Mouse (Mus musculus) midbrain, embryonic 13.5 days (tissue): Measurements from ENCODE around the gene Bhlhe41. TPM values are rescaled to one million over a fixed set of nuclear protein-coding genes. Genes with fewer than 3 reads are reported as not detected.

Experiments used
- ATAC-seq: fragments of 200-750 bp; cut with Nextera tagmentation; 2 replicates; pipeline ENCODE4 v1.8.0; 2017; ENCODE audit warnings: mild to moderate bottlenecking, moderate TSS enrichment, moderate library complexity
- H3K27ac ChIP-seq: fragments of 300-500 bp; sonication (generic); 2 replicates; pipeline ENCODE4 v1.5.1; 2015; ENCODE audit warnings: inconsistent platforms, mild to moderate bottlenecking, moderate library complexity
- H3K27me3 ChIP-seq: fragments of 300-500 bp; sonication (generic); 2 replicates; pipeline ENCODE4 v1.6.1; 2015; ENCODE audit warnings: mild to moderate bottlenecking, inconsistent platforms
- H3K36me3 ChIP-seq: fragments of 300-500 bp; sonication (generic); 2 replicates; pipeline ENCODE4 v1.6.1; 2015; ENCODE audit warnings: mild to moderate bottlenecking, inconsistent platforms
- H3K4me1 ChIP-seq: fragments of 300-500 bp; sonication (generic); replicated peaks from 2 replicates; pipeline ENCODE4 v1.6.1; 2015; ENCODE audit warnings: inconsistent platforms
- H3K4me2 ChIP-seq: fragments of 300-500 bp; sonication (generic); replicated peaks from 2 replicates; pipeline ENCODE4 v1.6.1; 2015; ENCODE audit warnings: moderate library complexity, mild to moderate bottlenecking, inconsistent platforms
- H3K4me3 ChIP-seq: fragments of 300-500 bp; sonication (generic); replicated peaks from 2 replicates; pipeline ENCODE4 v1.5.1; 2015; ENCODE audit warnings: mild to moderate bottlenecking, inconsistent platforms
- H3K9ac ChIP-seq: fragments of 300-500 bp; sonication (generic); replicated peaks from 2 replicates; pipeline ENCODE4 v1.6.1; 2015; ENCODE audit warnings: mild to moderate bottlenecking, inconsistent platforms
- H3K9me3 ChIP-seq: fragments of 300-500 bp; sonication (generic); 2 replicates; pipeline ENCODE4 v1.6.1; 2016; ENCODE audit warnings: mild to moderate bottlenecking, inconsistent platforms
- WGBS: fragments of 180-500 bp; shearing (Covaris S2); methylation state at CpG from one replicate; pipeline ENCODE4 v1.1.7; 2015; 5-methylcytosine and 5-hydroxymethylcytosine counted together
- polyA plus RNA-seq: library from polyadenylated mRNA; unstranded; fragments of >200 nt; fragmentation: Nextera tagmentation; extraction: Ambion mirVana; gene quantifications from 2 replicates; pipeline ENCODE4 v1.2.1, GENCODE M21; 2015

Bhlhe41 gene
- polyA plus RNA-seq, 1 experiment from 2014 or later: 3.9 TPM

DNA sequence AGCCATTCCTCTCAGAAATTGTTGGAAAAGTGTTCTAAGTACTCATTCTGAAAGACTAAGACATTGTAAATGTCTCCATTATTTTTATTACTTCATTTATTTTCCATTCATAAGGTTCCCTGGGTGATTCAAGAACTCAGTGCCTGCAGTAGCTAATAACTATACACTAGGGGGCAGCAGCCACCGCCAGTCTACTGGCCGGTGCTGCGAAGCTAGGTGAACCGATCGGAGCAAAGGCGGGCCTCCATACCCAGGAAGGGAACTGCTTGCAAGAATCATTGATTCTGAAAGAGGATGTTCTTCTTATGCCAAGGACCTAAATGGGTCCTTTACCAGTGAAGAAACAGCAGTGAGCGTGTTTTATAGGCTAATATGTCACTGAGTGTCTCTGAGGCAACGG is 35.2 kb downstream of the Bhlhe41 start:
- no peaks in the 10 kb centered on the region for H3K9me3 ChIP-seq
- peaks cover 5% of the 10 kb centered on the region; the same call in 1 of the 2 replicates for H3K27me3 ChIP-seq
- H3K9ac ChIP-seq: no peak overlapping the region
- no peak overlapping the region for H3K4me3 ChIP-seq
- no peak overlapping the region for H3K4me2 ChIP-seq
- H3K4me1 ChIP-seq: no peaks in the 10 kb centered on the region
- H3K27ac ChIP-seq: no peak overlapping the region
- no peaks in the 10 kb centered on the region for H3K36me3 ChIP-seq
- peak; percentile 69 for ATAC-seq
- WGBS: 17% methylated on average over 8 of the region's 8 CpGs

DNA sequence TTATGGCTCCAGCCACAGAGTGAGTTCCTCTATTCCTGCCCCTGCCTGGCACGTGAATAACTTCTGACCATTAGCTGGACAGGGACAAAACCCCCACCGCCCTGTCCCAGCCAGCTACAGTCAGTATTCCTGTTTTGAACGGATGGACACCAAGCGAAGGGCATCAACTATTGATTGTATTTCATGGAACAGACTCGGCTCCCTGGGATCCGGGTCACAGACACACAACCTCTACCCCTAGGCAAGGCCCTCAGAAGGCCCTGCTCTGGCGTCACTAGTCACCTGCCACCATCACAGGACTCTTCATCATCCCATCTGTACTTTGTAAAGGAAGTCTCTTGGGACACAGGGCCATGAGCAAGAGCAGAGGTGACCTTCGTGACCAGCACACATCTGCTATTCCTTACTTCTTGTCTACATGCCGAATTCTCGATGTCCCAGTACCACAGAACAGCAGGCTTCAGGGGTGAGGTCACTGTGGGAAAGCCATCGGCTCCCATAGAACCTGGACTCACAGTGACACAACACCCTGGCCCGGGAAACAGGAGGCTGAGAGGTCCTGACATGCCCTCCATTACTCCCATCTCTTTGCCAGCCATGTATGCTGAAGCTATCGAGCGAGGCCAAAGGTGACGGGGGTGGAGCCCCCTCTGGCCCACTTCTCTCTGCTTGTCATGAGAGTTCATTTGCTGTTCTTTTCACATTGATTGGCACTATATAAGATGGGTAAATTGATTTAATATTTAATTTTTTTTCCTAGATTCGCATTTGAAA is 36.1 kb downstream of the Bhlhe41 start:
- H3K27ac ChIP-seq: no peak overlapping the region
- ATAC-seq: no peak
- H3K36me3 ChIP-seq: no peaks in the 10 kb centered on the region
- WGBS: 86% methylated on average over 16 of the region's 16 CpGs
- H3K9ac ChIP-seq: no peak overlapping the region
- no peaks in the 10 kb centered on the region for H3K4me1 ChIP-seq
- H3K27me3 ChIP-seq: peaks cover 5% of the 10 kb centered on the region; the same call in 1 of the 2 replicates
- no peaks in the 10 kb centered on the region for H3K9me3 ChIP-seq
- no peak overlapping the region for H3K4me3 ChIP-seq
- H3K4me2 ChIP-seq: no peak overlapping the region

DNA sequence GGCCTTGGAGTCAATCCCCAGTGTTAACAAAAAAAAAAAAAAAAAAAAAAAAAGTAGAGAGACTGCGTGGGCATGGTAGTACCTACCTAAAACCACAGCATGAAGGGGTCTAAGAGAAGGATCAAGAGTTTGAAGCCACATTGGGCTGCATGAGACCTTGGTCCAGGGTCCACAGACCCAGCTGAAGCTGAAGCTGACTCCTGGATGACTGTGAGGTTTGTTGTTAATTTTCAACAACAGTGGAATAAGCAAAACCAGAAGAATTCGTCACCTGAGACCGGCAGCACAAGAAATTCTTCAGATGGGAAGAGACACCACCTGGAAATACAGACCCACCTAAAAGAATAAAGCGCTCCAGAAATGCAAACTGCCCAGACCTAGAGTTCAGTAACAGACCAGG is 39.1 kb downstream of the Bhlhe41 start:
- H3K27me3 ChIP-seq: peaks cover 1% of the 10 kb centered on the region; the same call in 1 of the 2 replicates
- 95% methylated on average over 4 of the region's 4 CpGs for WGBS
- no peak overlapping the region for H3K4me2 ChIP-seq
- no peak overlapping the region for H3K9ac ChIP-seq
- H3K27ac ChIP-seq: no peak overlapping the region
- H3K4me1 ChIP-seq: peaks cover 6% of the 10 kb centered on the region; the same call in 1 of the 2 replicates
- no peaks in the 10 kb centered on the region for H3K9me3 ChIP-seq
- no peak for ATAC-seq
- no peak overlapping the region for H3K4me3 ChIP-seq
- no peaks in the 10 kb centered on the region for H3K36me3 ChIP-seq

DNA sequence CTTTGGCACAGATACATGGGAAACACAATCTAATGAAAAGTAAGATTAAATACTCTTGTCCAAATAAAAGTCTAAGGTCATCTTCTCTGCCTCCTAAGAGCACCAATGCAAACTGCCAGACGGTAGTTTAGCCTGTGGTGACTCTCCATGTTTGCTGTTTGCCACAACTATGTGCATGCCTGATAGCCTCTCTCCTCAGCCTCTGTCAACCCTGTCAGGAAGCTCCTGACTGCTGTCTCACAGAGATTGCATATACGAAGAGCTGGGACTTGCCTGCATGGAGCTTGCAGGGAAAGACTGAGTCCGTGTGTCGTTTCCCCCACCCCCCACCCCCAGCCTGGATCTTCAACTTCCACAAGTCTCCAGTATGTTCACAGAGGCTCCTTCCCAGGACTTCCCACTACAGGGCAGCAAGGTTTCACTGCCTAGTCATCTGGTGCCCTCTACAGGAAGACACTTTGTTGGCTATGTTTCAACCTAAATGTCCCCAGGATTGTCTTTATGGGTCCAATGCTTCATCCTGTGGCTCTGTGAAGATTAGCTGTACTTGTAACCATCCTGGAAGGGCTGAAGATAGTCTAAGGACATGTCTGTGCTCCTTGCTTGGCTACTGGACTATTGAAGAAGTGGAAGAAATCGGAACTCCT is 41.6 kb downstream of the Bhlhe41 start:
- Histone ChIP-seq H3K27ac (no peak overlapping the region), H3K4me2 (no peak overlapping the region), H3K4me1 (peaks cover 6% of the 10 kb centered on the region; the same call in 1 of the 2 replicates), H3K4me3 (no peak overlapping the region), H3K36me3 (no peaks in the 10 kb centered on the region), H3K27me3 (no peaks in the 10 kb centered on the region), H3K9me3 (no peaks in the 10 kb centered on the region), H3K9ac (no peak overlapping the region)
- WGBS: 57% methylated on average over 5 of the region's 5 CpGs
- no peak for ATAC-seq

DNA sequence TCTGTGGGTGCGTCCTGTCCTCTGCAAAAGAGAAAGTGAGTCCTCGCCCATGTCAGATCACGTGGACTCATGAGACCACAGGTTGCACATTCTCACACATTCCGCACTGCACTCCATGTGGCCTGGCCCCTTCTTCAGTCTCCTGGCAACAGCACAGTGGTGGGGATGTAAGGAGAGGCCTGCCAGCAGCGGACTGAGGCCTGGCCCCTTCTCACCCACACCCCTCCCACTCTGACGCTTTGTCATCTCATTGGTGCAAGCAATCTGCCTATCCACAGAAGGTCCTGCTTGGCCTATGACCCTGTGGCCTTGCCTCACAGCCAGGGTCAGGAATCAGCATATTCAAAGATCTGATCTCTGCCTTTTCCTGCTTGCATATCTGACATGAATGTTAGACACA is 42.3 kb downstream of the Bhlhe41 start:
- peaks cover 6% of the 10 kb centered on the region; the same call in 1 of the 2 replicates for H3K4me1 ChIP-seq
- H3K27ac ChIP-seq: no peak overlapping the region
- 16% methylated on average over 6 of the region's 6 CpGs for WGBS

DNA sequence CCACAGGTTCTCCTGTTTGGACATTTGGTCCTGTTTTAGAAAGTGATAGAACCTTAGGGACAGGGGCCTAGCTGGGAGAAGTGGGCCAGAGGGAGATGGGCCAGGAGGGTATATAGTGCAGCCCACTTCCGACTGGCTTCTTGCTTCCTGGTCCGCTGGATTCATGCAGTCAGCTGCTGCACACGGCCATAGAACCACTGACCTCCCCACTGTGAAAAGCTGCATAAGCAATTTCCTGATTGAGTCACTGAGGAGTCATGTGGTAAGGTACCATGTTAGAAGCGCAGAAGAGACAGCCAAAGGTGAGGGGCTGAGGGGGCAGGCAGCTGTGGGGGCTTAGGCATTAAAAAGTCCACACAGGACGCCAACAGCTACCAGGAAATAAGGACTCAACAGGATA is 43.1 kb downstream of the Bhlhe41 start:
- H3K27me3 ChIP-seq: no peaks in the 10 kb centered on the region
- WGBS: 67% methylated on average over 5 of the region's 5 CpGs
- no peaks in the 10 kb centered on the region for H3K9me3 ChIP-seq
- H3K4me2 ChIP-seq: no peak overlapping the region
- peaks cover 6% of the 10 kb centered on the region; the same call in 1 of the 2 replicates for H3K4me1 ChIP-seq
- no peak for ATAC-seq
- no peak overlapping the region for H3K9ac ChIP-seq
- no peaks in the 10 kb centered on the region for H3K36me3 ChIP-seq
- H3K4me3 ChIP-seq: no peak overlapping the region
- H3K27ac ChIP-seq: no peak overlapping the region

More for the DNA sequence above, 42.3 kb downstream of the Bhlhe41 start:
- Histone ChIP-seq H3K27me3 (no peaks in the 10 kb centered on the region), H3K9ac (no peak overlapping the region), H3K4me2 (no peak overlapping the region), H3K9me3 (no peaks in the 10 kb centered on the region), H3K4me3 (no peak overlapping the region), H3K36me3 (no peaks in the 10 kb centered on the region)
- peak; percentile 67; the same call in 1 of the 2 replicates for ATAC-seq

DNA sequence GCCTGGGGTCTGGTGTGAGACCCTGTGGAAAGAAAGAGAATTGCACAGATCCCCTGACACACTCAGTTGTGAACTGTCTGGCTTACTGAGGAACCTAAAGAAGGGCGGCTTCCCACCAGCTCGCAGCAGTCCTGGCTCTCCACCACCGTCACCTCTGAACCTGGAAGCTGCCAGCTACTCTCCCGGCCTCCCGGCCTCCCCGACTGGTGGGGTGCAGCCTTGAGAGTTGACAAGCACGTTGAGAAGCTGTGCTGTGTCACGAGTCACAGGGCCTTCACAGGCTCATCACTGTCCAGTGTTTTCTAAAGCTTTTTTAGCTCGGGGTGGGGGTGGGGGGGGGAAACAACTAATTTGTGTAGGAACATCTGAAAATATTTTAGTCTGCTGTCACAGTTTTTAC is 46.2 kb downstream of the Bhlhe41 start:
- H3K9me3 ChIP-seq: no peaks in the 10 kb centered on the region
- WGBS: 93% methylated on average over 9 of the region's 9 CpGs
- H3K27ac ChIP-seq: no peak overlapping the region
- ATAC-seq: no peak
- H3K9ac ChIP-seq: no peak overlapping the region
- H3K27me3 ChIP-seq: no peaks in the 10 kb centered on the region
- peaks cover 6% of the 10 kb centered on the region for H3K4me1 ChIP-seq
- H3K36me3 ChIP-seq: no peaks in the 10 kb centered on the region
- H3K4me2 ChIP-seq: no peak overlapping the region
- no peak overlapping the region for H3K4me3 ChIP-seq

DNA sequence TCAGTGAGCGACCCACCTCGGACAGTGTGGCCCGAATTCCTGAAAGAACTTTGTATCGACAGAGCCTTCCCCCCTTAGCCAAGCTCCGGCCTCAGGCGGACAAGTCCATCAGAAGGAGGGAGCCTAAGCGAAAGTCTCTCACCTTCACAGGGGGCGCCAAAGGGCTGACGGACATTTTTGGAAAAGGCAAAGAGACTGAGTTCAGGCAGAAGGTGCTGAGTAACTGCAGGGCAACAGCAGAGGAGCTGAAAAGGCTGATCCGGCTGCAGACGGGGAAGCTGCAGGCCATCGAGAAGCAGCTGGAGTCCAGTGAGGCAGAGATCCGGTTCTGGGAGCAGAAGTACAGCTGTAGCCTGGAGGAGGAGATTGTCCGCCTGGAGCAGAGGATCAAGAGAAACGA is 50.2 kb downstream of the Bhlhe41 start:
- Histone ChIP-seq H3K9ac (no peak overlapping the region; the same call in 1 of the 2 replicates), H3K27ac (no peak overlapping the region), H3K27me3 (no peaks in the 10 kb centered on the region), H3K4me1 (no peaks in the 10 kb centered on the region; the same call in 1 of the 2 replicates), H3K4me2 (no peak overlapping the region), H3K9me3 (no peaks in the 10 kb centered on the region), H3K36me3 (0 out of 2 replicates have a peak, but pooled peaks cover 4% of the 10 kb centered on the region), H3K4me3 (no peak overlapping the region)
- WGBS: 34% methylated on average over 15 of the region's 15 CpGs
- ATAC-seq: no peak

DNA sequence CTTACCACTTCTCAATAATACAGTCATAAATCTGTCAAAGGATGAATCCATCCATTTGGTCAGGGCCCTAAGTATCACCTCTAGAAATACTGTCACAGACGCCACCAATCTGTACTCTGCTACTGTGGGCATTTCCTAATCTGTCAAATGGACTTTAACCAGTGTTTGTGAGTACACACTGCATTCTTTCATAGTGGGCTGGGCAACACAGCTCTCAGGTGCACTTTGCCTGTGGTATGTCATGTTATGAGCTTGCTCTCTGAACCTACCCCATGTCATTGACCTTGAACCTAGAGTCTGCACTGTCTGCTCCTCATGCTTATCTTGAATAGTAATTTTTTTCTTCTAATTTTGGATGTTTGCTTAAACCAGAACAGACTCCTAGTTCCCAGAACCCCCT is 54.2 kb downstream of the Bhlhe41 start:
- WGBS: 94% methylated on average over 1 of the region's 1 CpGs
- Histone ChIP-seq H3K36me3 (0 out of 2 replicates have a peak, but pooled peaks cover 4% of the 10 kb centered on the region), H3K4me1 (no peaks in the 10 kb centered on the region; the same call in none of the 2 replicates), H3K27ac (no peak overlapping the region), H3K4me2 (no peak overlapping the region), H3K4me3 (no peak overlapping the region), H3K9me3 (no peaks in the 10 kb centered on the region), H3K9ac (no peak overlapping the region), H3K27me3 (no peaks in the 10 kb centered on the region)
- ATAC-seq: no peak

DNA sequence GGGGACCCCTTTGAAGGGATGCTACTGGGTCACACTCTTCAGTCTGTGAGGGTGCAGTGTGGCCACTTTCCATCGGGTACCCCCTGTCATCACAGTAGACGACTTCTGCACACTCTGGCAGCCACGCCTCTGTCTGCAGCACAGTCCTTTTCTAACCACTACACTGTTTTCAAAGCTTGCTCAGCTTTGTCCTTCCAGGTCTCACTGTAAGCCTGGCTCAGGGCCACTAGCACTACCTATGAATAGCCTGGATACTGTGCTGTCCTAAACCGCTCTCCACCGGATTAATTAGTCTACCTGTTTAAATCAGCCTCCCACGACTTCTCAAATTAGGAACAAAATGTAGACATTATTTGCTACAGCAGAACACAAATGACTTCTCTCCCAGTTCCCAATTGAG is 55.3 kb downstream of the Bhlhe41 start:
- Histone ChIP-seq H3K36me3 (0 out of 2 replicates have a peak, but pooled peaks cover 4% of the 10 kb centered on the region), H3K9me3 (no peaks in the 10 kb centered on the region), H3K27ac (no peak overlapping the region), H3K4me1 (no peaks in the 10 kb centered on the region; the same call in 1 of the 2 replicates), H3K4me3 (no peak overlapping the region), H3K9ac (no peak overlapping the region), H3K4me2 (no peak overlapping the region), H3K27me3 (no peaks in the 10 kb centered on the region)
- no peak for ATAC-seq
- WGBS: 88% methylated on average over 6 of the region's 6 CpGs

DNA sequence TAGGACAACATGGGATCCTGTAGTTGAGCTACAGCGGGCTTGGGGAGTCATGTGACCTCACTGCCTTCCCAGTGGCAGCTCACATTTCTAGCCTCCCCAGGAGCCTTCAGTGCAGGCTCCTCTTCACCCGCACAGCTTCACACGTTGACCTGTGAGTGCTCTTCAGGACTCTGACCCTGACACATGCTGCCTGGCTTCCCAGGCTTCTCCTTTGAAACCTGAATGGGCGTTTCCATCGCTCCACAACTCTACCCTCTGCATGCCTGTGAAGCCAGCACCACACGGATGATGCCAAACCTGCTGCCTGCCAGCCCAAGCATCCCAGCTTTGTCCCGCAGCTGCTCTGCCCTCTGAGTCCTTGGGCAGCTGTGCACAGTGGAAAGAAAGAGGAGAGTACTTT is 55.8 kb downstream of the Bhlhe41 start:
- no peak overlapping the region for H3K4me2 ChIP-seq
- no peak for ATAC-seq
- H3K9me3 ChIP-seq: no peaks in the 10 kb centered on the region
- H3K36me3 ChIP-seq: 0 out of 2 replicates have a peak, but pooled peaks cover 4% of the 10 kb centered on the region
- WGBS: 84% methylated on average over 7 of the region's 7 CpGs
- H3K27ac ChIP-seq: no peak overlapping the region
- no peak overlapping the region for H3K9ac ChIP-seq
- H3K4me3 ChIP-seq: no peak overlapping the region
- no peaks in the 10 kb centered on the region; the same call in 1 of the 2 replicates for H3K4me1 ChIP-seq
- H3K27me3 ChIP-seq: no peaks in the 10 kb centered on the region
